Comparison of ENCODE assay signal across 8 mouse cellular contexts in the genomic region with DNA sequence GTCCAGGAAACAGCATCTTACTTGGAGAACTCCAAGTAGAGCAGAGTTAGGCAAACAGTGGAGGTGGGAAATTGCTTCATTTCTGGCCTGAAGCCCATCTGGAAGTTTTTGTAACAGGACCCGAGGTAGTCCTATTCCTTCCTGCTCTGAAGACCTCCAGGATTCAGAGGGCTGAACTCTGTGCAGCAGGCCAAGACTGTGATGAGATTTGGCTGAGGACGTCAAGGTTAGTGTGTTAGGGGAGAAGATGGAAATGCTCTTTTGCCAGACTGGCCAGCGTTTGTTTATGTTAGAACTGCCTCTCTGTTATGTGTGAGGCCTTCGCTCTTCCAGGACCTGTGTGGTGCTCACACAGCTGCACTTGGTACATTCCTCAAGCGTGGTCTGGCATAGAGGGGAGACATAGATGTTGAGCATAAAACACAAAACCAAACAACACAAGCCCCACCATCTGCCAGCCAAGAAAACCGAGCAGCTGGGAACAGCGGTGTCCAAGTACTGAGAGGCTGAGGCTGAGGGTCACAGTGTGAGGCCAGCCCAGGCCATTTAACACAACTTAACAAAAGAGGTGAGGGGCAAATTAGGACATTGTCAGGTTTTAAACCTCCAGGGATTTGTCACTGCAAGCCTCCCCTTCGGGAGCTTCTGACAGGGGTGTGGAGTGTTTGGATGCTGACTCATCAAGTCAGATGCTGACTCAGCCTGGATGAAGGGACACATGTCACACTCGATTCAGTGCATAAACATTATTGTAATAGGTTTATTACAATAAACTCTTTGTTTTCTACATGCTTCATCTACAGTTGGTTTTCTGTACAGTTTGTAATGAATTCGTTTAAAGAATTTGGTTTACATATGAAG.
DNase-seq lines count a peak whose midpoint lies in the region; ATAC-seq and TF ChIP-seq lines count a peak whose summit lies in the region.

No protein-coding gene starts in this region.

- intact Hi-C loops in heart, postnatal 14 days (cut with DNase I) = no loop called here

- H3K4me1 ChIP-seq in embryonic facial prominence, embryonic 12.5 days = 0 out of 2 replicates have a peak, but pooled peaks cover 8% of the 10 kb centered on the region
- H3K4me1 ChIP-seq in liver, embryonic 14.5 days (replicated peaks; ENCODE audit: control insufficient read depth in 2 of 2, insufficient read depth in 2 of 2, low read length in 1 of 2) = peaks cover 0 to 15% of the 10 kb centered on the region in 2 experiments; a peak in 3 of 4 replicates

- DNase-seq in adrenal gland, postnatal 10 days = peak; percentile 44
- DNase-seq in adrenal gland, adult 8-10 months = no peak
- DNase-seq in heart, postnatal 14 days = peak; percentile 56 to 62
- no peak for DNase-seq in liver, embryonic 14.5 days (ENCODE audit: low read depth in 3 of 3, low spot score in 3 of 3)
- DNase-seq in thymus, postnatal 14 days = no peak
- no peak for DNase-seq in cerebellum, postnatal 36 days
- no peak for DNase-seq in thymus, postnatal 0 days (ENCODE audit: low spot score)

- no peak overlapping the region for H3K4me2 ChIP-seq in embryonic facial prominence, embryonic 12.5 days (replicated peaks)
- H3K4me2 ChIP-seq in liver, embryonic 14.5 days (ENCODE audit: low read depth) = no peak overlapping the region

- peak overlapping the region; percentile 17 for H3K27ac ChIP-seq in embryonic facial prominence, embryonic 12.5 days
- H3K27ac ChIP-seq in liver, embryonic 14.5 days = peak overlapping the region; percentile 17

- TF ChIP-seq EP300 in liver, embryonic 14.5 days (IDR thresholded peaks at IDR 0.05; ENCODE audit: low read depth) = no peak

- peak; percentile 77 for ATAC-seq in embryonic facial prominence, embryonic 12.5 days (ENCODE audit: insufficient number of reproducible peaks, insufficient read depth, low FRiP score, low TSS enrichment)
- ATAC-seq in liver, embryonic 14.5 days (ENCODE audit: insufficient read depth) = peak; percentile 72; the same call in 1 of the 2 replicates

- 52% methylated on average over 10 of the region's 10 CpGs for WGBS in embryonic facial prominence, embryonic 12.5 days
- WGBS in liver, embryonic 14.5 days (ENCODE audit: insufficient replicate concordance) = 65% methylated on average over 10 of the region's 10 CpGs

- no peak overlapping the region for H3K4me3 ChIP-seq in embryonic facial prominence, embryonic 12.5 days
- no peak overlapping the region for H3K4me3 ChIP-seq in liver, embryonic 14.5 days (ENCODE audit: insufficient read depth in 1 of 2, low read depth in 2 of 2, low read length in 2 of 2)

- no peaks in the 10 kb centered on the region for H3K27me3 ChIP-seq in embryonic facial prominence, embryonic 12.5 days
- H3K27me3 ChIP-seq in liver, embryonic 14.5 days (ENCODE audit: control insufficient read depth, insufficient read depth, low read length) = no peaks in the 10 kb centered on the region

- TF ChIP-seq CTCF in liver, embryonic 14.5 days (IDR thresholded peaks at IDR 0.05; ENCODE audit: low read depth) = no peak

- H3K9me3 ChIP-seq in embryonic facial prominence, embryonic 12.5 days = no peaks in the 10 kb centered on the region
- no peaks in the 10 kb centered on the region for H3K9me3 ChIP-seq in liver, embryonic 14.5 days (ENCODE audit: control insufficient read depth, low read length)

- H3K36me3 ChIP-seq in embryonic facial prominence, embryonic 12.5 days = no peaks in the 10 kb centered on the region
- no peaks in the 10 kb centered on the region for H3K36me3 ChIP-seq in liver, embryonic 14.5 days (replicated peaks; ENCODE audit: control insufficient read depth, insufficient read depth, low read depth)

- no peak overlapping the region for H3K9ac ChIP-seq in embryonic facial prominence, embryonic 12.5 days
- no peak overlapping the region for H3K9ac ChIP-seq in liver, embryonic 14.5 days (replicated peaks)

Comparison
In these comparisons a context has a peak if more than half of its experiments do, and no peak if none do; other contexts are left out.
1. DNase-seq: peak in adrenal gland, postnatal 10 days (single experiment) and heart, postnatal 14 days (2 of 2); none in adrenal gland, adult 8-10 months (single experiment), liver, embryonic 14.5 days (0 of 3), thymus, postnatal 14 days (single experiment), cerebellum, postnatal 36 days (0 of 2) and thymus, postnatal 0 days (single experiment).